16 mouse cellular contexts compared by ENCODE assay signal in the genomic region with DNA sequence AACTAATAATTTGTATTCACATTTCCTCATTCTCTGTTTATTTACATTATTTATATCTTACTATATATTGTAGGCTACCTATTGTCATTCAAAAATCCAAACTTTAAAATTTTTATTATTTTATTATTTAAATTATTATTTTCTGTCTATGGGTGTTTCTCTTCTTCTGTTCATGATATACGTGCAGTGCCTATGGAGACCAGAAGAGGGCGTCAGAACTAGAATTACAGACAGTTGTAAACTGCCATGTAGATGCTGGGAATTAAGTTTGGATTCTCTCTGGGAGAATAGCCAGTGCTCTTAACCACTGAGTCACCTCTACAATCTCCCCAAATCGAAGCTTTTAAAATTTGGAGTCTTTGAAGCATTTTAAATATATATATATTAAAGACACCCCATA.
A peak's percentile ranks its signal among the peaks of the same experiment; 100 is the strongest.
DNase-seq lines count a peak whose midpoint lies in the region; ATAC-seq and TF ChIP-seq lines count a peak whose summit lies in the region.
"Had no signal": no experiment of that assay in that cellular context is flagged by ENCODE, and none has a peak within 500 bp of the region (broad histone marks: within the 10 kb centered on the region; RNA-seq: fewer than 3 reads in every experiment).

No protein-coding gene starts in this region.

- WGBS in cerebellum, adult 2 months, result 65% methylated on average over 3 of the region's 3 CpGs
- 63% methylated on average over 3 of the region's 3 CpGs for WGBS in hindbrain, postnatal 0 days
- WGBS in hindbrain, embryonic 14.5 days, result 59% methylated on average over 3 of the region's 3 CpGs

- H3K36me3 ChIP-seq in hindbrain, postnatal 0 days (ENCODE audit: insufficient read depth, low read length), result peaks cover 8% of the 10 kb centered on the region
- H3K36me3 ChIP-seq in hindbrain, embryonic 14.5 days (replicated peaks; ENCODE audit: control insufficient read depth, insufficient read depth), result no peaks in the 10 kb centered on the region; the same call in 1 of the 2 replicates
- H3K36me3 ChIP-seq: embryonic facial prominence, embryonic 15.5 days; forebrain, embryonic 15.5 days; limb, embryonic 15.5 days had no signal

- H3K9me3 ChIP-seq in hindbrain, postnatal 0 days (ENCODE audit: low read length), result no peaks in the 10 kb centered on the region
- no peaks in the 10 kb centered on the region for H3K9me3 ChIP-seq in hindbrain, embryonic 14.5 days (ENCODE audit: control insufficient read depth, low read length)
- H3K9me3 ChIP-seq: embryonic facial prominence, embryonic 15.5 days; forebrain, embryonic 15.5 days; heart, embryonic 15.5 days; limb, embryonic 15.5 days; megakaryocyte, embryonic 14.5 days had no signal

- no peak overlapping the region for H3K9ac ChIP-seq in hindbrain, postnatal 0 days (replicated peaks; ENCODE audit: low read length)
- H3K9ac ChIP-seq in hindbrain, embryonic 14.5 days, result no peak overlapping the region
- H3K9ac ChIP-seq: embryonic facial prominence, embryonic 15.5 days; forebrain, embryonic 15.5 days; heart, embryonic 15.5 days; limb, embryonic 15.5 days had no signal

- no peak for TF ChIP-seq POLR2A in cerebellum, adult 2 months (IDR thresholded peaks at IDR 0.05; ENCODE audit: borderline replicate concordance, insufficient read depth, low read length)

- no peaks in the 10 kb centered on the region for H3K27me3 ChIP-seq in cerebellum, adult 2 months (ENCODE audit: control insufficient read depth, insufficient read depth, low read length)
- H3K27me3 ChIP-seq in hindbrain, postnatal 0 days (ENCODE audit: insufficient read depth, low read length), result no peaks in the 10 kb centered on the region
- no peaks in the 10 kb centered on the region for H3K27me3 ChIP-seq in hindbrain, embryonic 14.5 days (ENCODE audit: control insufficient read depth, insufficient read depth, low read length)
- H3K27me3 ChIP-seq: embryonic facial prominence, embryonic 15.5 days; forebrain, embryonic 15.5 days; heart, embryonic 15.5 days; limb, embryonic 15.5 days had no signal

- no peak overlapping the region for H3K27ac ChIP-seq in cerebellum, adult 2 months (ENCODE audit: insufficient read depth, low read length)
- H3K27ac ChIP-seq in hindbrain, postnatal 0 days, result no peak overlapping the region
- H3K27ac ChIP-seq in hindbrain, embryonic 14.5 days, result no peak overlapping the region
- H3K27ac ChIP-seq: embryonic facial prominence, embryonic 15.5 days; forebrain, embryonic 15.5 days; heart, embryonic 15.5 days; limb, embryonic 15.5 days had no signal

- no peak overlapping the region for H3K4me2 ChIP-seq in hindbrain, postnatal 0 days (ENCODE audit: low read depth, low read length)
- no peak overlapping the region for H3K4me2 ChIP-seq in hindbrain, embryonic 14.5 days (replicated peaks)
- H3K4me2 ChIP-seq: embryonic facial prominence, embryonic 15.5 days; forebrain, embryonic 15.5 days; heart, embryonic 15.5 days; limb, embryonic 15.5 days had no signal

- H3K4me3 ChIP-seq in cerebellum, adult 2 months (replicated peaks; ENCODE audit: insufficient read depth, low read depth, low read length), result no peak overlapping the region
- H3K4me3 ChIP-seq in hindbrain, postnatal 0 days (ENCODE audit: low read length), result no peak overlapping the region
- no peak overlapping the region for H3K4me3 ChIP-seq in hindbrain, embryonic 14.5 days (replicated peaks; ENCODE audit: low read length)
- H3K4me3 ChIP-seq: embryonic facial prominence, embryonic 15.5 days; forebrain, embryonic 15.5 days; heart, embryonic 15.5 days; limb, embryonic 15.5 days; megakaryocyte, embryonic 14.5 days had no signal

- no peak for ATAC-seq in hindbrain, postnatal 0 days
- ATAC-seq in hindbrain, embryonic 14.5 days (ENCODE audit: low FRiP score), result no peak
- ATAC-seq: forebrain, embryonic 15.5 days had no signal

- H3K4me1 ChIP-seq in cerebellum, adult 2 months (ENCODE audit: control insufficient read depth, insufficient read depth, low read length), result 0 out of 2 replicates have a peak, but pooled peaks cover 4% of the 10 kb centered on the region
- 0 out of 2 replicates have a peak, but pooled peaks cover 3% of the 10 kb centered on the region for H3K4me1 ChIP-seq in hindbrain, postnatal 0 days (ENCODE audit: insufficient read depth, low read length)
- H3K4me1 ChIP-seq in hindbrain, embryonic 14.5 days (replicated peaks; ENCODE audit: control insufficient read depth, insufficient read depth, low read length), result 0 out of 2 replicates have a peak, but pooled peaks cover 2% of the 10 kb centered on the region
- H3K4me1 ChIP-seq: embryonic facial prominence, embryonic 15.5 days; forebrain, embryonic 15.5 days had no signal

- DNase-seq in cerebellum, adult 2 months, result peak in 1 of 2 experiments; percentile 21
- no peak for DNase-seq in cerebellum, adult 8-10 months
- DNase-seq in hindbrain, postnatal 0 days (ENCODE audit: low spot score), result peak; percentile 35
- DNase-seq in hindbrain, embryonic 14.5 days (ENCODE audit: low spot score), result no peak
- peak; percentile 44 for DNase-seq in lung, postnatal 36 days
- DNase-seq in lung, postnatal 25 days (ENCODE audit: low spot score), result no peak
- peak; percentile 7 for DNase-seq in mesoderm, embryonic 11.5 days (ENCODE audit: low read depth, low spot score)
- DNase-seq in layer of hippocampus, postnatal 36 days, result no peak
- DNase-seq: adrenal gland, postnatal 10 days; gastrocnemius, postnatal 14 days; right cerebral cortex, adult 18-20 months had no signal

- TF ChIP-seq CTCF in cerebellum, adult 2 months (IDR thresholded peaks at IDR 0.05; ENCODE audit: borderline replicate concordance, insufficient read depth, low read depth, low read length), result peak; percentile 12; the same call in 1 of the 2 replicates
- peak; percentile 40; the same call in 1 of the 2 replicates for TF ChIP-seq CTCF in hindbrain, postnatal 0 days (IDR thresholded peaks at IDR 0.05; ENCODE audit: low read depth)

Comparison
In these comparisons a context has a peak if more than half of its experiments do, and no peak if none do; other contexts are left out.
1. DNase-seq: peak in hindbrain, postnatal 0 days (single experiment), lung, postnatal 36 days (single experiment) and mesoderm, embryonic 11.5 days (single experiment); none in cerebellum, adult 8-10 months (single experiment), hindbrain, embryonic 14.5 days (single experiment), lung, postnatal 25 days (single experiment) and layer of hippocampus, postnatal 36 days (0 of 2).